Mouse (Mus musculus) limb, embryonic 12.5 days (tissue): ENCODE measurements around the gene St3gal4. TPM values are rescaled to one million over a fixed set of nuclear protein-coding genes. Genes with fewer than 3 reads are reported as not detected.
A peak's percentile ranks its signal among the peaks of the same experiment; 100 is the strongest.

Experiments used
- ATAC-seq: fragments of 200-750 bp; cut with Nextera tagmentation; 2 replicates; pipeline ENCODE4 v1.8.0; 2017; ENCODE audit warnings: low read depth, moderate TSS enrichment; ENCODE audit not compliant: insufficient number of reproducible peaks, insufficient read depth, low FRiP score, low TSS enrichment
- H3K27ac ChIP-seq: fragments of 300-500 bp; sonication (generic); 2 replicates; pipeline ENCODE4 v1.5.1; 2016; ENCODE audit warnings: mild to moderate bottlenecking, moderate library complexity
- H3K27me3 ChIP-seq: fragments of 300-500 bp; sonication (generic); 2 replicates; pipeline ENCODE4 v1.6.1; 2016; ENCODE audit warnings: mild to moderate bottlenecking, moderate library complexity
- H3K36me3 ChIP-seq: fragments of 300-500 bp; sonication (generic); 2 replicates; pipeline ENCODE4 v1.6.1; 2016; ENCODE audit warnings: mild to moderate bottlenecking, moderate library complexity
- H3K4me1 ChIP-seq: fragments of 300-500 bp; sonication (generic); replicated peaks from 2 replicates; pipeline ENCODE4 v1.6.1; 2016
- H3K4me2 ChIP-seq: fragments of 300-500 bp; sonication (generic); 2 replicates; pipeline ENCODE4 v1.6.1; 2016; ENCODE audit warnings: mild to moderate bottlenecking, moderate library complexity
- H3K4me3 ChIP-seq: fragments of 300-500 bp; sonication (generic); replicated peaks from 2 replicates; pipeline ENCODE4 v1.5.1; 2016; ENCODE audit warnings: mild to moderate bottlenecking
- H3K9ac ChIP-seq: fragments of 300-500 bp; sonication (generic); replicated peaks from 2 replicates; pipeline ENCODE4 v1.6.1; 2016; ENCODE audit warnings: mild to moderate bottlenecking, moderate library complexity
- H3K9me3 ChIP-seq: fragments of 300-500 bp; sonication (generic); 2 replicates; pipeline ENCODE4 v1.6.1; 2016; ENCODE audit warnings: mild to moderate bottlenecking, moderate library complexity
- WGBS: fragments of 180-500 bp; shearing (Covaris S2); methylation state at CpG from one replicate; pipeline ENCODE4 v1.1.7; 2016; 5-methylcytosine and 5-hydroxymethylcytosine counted together
- polyA plus RNA-seq: library from polyadenylated mRNA; unstranded; fragments of >200 nt; fragmentation: Nextera tagmentation; extraction: Ambion mirVana; gene quantifications from 2 replicates; pipeline ENCODE4 v1.2.1, GENCODE M21; 2016

St3gal4 gene
- polyA plus RNA-seq, 1 experiment from 2014 or later, result 29.7 TPM

DNA sequence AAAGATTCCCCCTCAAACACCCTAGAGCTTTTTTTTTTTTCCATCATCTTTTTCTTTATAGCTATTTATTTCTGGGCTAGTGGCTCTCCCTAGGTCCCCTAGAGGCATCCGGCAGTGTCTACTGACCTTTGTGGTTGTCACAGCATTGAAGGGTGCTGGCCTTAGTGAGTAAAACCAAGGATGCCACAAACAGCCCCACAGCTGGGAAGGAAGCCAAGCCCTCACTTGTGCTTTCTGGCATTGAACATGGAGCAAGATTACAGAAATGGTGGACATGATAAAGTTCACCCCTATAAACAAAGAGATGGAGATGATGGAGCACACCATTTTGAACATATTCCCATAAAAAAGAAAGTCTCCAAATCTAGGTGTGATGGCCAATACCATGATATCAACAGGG lies 97.3 kb downstream of the St3gal4 start:
- peaks cover 41% of the 10 kb centered on the region for H3K4me1 ChIP-seq
- H3K36me3 ChIP-seq, result no peaks in the 10 kb centered on the region
- H3K9me3 ChIP-seq, result no peaks in the 10 kb centered on the region
- H3K4me2 ChIP-seq, result no peak overlapping the region
- H3K9ac ChIP-seq, result no peak overlapping the region
- no peak overlapping the region for H3K27ac ChIP-seq
- H3K4me3 ChIP-seq, result no peak overlapping the region
- no peak for ATAC-seq
- 89% methylated on average over 1 of the region's 1 CpGs for WGBS
- peaks cover 23% of the 10 kb centered on the region for H3K27me3 ChIP-seq

DNA sequence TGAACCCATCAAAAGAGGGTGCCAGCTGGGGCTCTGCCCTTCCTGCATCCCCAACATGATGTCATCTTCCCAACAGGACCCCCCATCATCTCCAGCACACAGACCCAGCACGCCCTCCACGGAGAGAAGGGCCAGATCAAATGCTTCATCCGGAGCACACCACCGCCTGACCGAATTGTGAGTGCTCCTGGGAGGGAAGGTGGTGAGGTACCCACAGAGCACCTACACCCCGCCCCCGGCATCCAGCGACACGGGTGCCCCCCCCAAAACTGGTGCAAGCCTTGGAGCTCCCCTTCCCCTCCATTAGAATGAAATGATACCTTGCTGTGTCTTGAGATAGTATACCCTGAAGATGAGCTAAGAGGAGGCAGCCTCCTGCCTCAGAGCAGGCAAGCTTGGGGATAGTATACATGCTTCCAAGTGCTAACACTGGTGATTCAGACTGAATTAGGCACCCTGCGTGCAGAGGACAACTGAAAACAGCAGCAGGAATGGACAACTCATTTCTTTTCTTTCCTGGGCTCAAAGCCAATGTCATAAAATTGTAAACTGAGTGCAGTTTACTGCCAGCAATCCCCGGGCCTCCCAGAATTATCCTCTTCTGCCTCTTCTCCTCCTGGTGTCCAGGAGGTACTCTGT lies 98.9 kb downstream of the St3gal4 start:
- no peak overlapping the region for H3K4me3 ChIP-seq
- ATAC-seq, result no peak
- 53% methylated on average over 11 of the region's 11 CpGs for WGBS

DNA sequence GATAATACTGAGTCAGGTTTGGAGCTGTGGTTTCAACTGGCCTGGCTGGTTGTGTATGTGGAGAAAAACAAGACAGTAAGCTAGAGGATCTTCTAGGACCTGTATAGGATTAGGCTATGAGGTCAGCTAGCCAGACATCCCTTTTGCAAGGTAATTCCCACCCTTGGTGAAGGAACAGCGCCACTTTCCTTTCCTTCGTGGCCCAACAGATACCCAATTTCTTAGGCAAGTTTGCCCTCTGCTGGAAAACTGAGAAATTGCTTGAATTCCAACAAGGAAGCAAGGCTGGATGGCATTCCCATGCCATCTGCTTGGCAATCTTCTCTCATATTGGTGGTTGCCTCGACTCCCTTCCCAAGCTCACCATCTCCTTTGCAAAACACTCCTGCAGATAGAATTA lies 99.7 kb downstream of the St3gal4 start:
- Histone ChIP-seq H3K4me1 (peaks cover 18% of the 10 kb centered on the region), H3K9me3 (no peaks in the 10 kb centered on the region), H3K27ac (no peak overlapping the region), H3K4me3 (no peak overlapping the region), H3K36me3 (no peaks in the 10 kb centered on the region), H3K9ac (no peak overlapping the region), H3K4me2 (no peak overlapping the region), H3K27me3 (peaks cover 15% of the 10 kb centered on the region)
- WGBS, result 7% methylated on average over 3 of the region's 3 CpGs
- no peak for ATAC-seq

More for the DNA sequence above, 98.9 kb downstream of the St3gal4 start:
- H3K36me3 ChIP-seq, result no peaks in the 10 kb centered on the region
- H3K4me1 ChIP-seq, result peaks cover 26% of the 10 kb centered on the region
- H3K27ac ChIP-seq, result no peak overlapping the region
- H3K9me3 ChIP-seq, result no peaks in the 10 kb centered on the region
- no peak overlapping the region for H3K4me2 ChIP-seq
- H3K9ac ChIP-seq, result no peak overlapping the region
- H3K27me3 ChIP-seq, result peaks cover 16% of the 10 kb centered on the region

DNA sequence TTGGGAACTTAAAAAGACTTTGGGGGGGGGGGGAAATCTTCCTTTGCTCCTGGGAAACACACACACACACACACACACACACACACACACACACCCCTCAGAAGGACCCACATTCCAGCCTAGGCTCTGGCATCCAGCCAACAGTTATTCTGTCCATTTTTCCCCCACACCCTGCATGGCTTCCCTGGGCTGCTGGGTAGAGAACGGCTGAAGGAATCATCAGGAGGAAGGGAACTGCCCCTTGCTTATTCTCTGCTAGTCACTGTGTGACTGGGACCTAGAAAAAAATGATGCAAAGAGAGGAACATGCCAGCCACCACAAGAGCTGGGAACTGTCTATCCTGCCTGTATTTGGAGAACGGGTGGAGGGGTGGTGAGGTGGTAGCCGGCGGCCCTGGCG lies 101.0 kb downstream of the St3gal4 start:
- Histone ChIP-seq H3K27ac (no peak overlapping the region), H3K4me2 (peak overlapping the region; percentile 44), H3K9ac (no peak overlapping the region), H3K36me3 (no peaks in the 10 kb centered on the region), H3K9me3 (no peaks in the 10 kb centered on the region), H3K27me3 (0 out of 2 replicates have a peak, but pooled peaks cover 6% of the 10 kb centered on the region), H3K4me1 (peaks cover 16% of the 10 kb centered on the region), H3K4me3 (no peak overlapping the region)
- no peak for ATAC-seq
- WGBS, result 25% methylated on average over 5 of the region's 5 CpGs

DNA sequence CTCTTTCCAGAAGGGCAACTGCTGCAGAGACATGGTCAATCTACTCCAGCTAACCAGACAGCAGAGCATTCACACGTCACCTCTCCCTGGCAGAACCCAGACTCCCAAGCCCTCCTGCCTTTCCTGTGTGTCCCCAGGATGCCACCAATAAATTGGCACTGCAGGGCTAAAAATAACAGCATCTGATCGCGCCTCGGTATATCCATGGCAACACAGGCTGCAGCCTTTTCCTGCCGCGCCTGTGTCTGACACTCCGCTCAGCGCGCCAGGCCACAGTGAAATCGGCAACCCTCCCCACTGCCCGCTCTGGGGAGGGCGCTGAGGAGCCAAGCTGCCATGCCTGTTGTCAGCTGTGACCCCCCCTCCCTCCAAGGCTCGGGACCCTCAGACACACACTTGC lies 101.5 kb downstream of the St3gal4 start:
- ATAC-seq, result no peak; the same call in 1 of the 2 replicates
- Histone ChIP-seq H3K36me3 (no peaks in the 10 kb centered on the region), H3K4me1 (peaks cover 16% of the 10 kb centered on the region), H3K9me3 (no peaks in the 10 kb centered on the region), H3K27me3 (0 out of 2 replicates have a peak, but pooled peaks cover 6% of the 10 kb centered on the region), H3K4me3 (no peak overlapping the region), H3K4me2 (peak overlapping the region; percentile 44), H3K27ac (no peak overlapping the region), H3K9ac (no peak overlapping the region)
- 13% methylated on average over 13 of the region's 13 CpGs for WGBS

DNA sequence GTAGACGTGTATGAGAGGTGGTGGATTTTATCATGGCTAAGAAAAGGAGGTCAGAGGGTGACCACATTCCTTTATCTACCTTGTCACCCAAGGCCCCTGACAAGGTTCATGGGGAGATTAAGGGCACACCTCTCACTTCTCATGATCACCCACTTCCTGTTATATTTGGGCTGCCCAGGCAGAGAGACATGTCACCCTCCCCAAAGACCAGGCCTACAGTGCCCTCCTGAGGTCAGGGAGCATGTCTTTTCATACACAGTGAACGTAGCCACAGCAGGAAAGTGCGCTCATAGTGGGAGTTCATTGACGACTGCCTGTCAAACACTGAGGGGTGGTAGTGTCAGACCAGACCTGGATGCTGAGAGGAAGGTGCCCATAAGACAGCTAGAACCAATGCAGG lies 102.3 kb downstream of the St3gal4 start:
- no peak overlapping the region for H3K4me3 ChIP-seq
- H3K9ac ChIP-seq, result no peak overlapping the region
- no peak overlapping the region for H3K27ac ChIP-seq
- no peaks in the 10 kb centered on the region for H3K9me3 ChIP-seq
- WGBS, result 48% methylated on average over 4 of the region's 4 CpGs
- H3K4me1 ChIP-seq, result peaks cover 16% of the 10 kb centered on the region
- ATAC-seq, result no peak
- H3K4me2 ChIP-seq, result no peak overlapping the region
- H3K36me3 ChIP-seq, result no peaks in the 10 kb centered on the region
- H3K27me3 ChIP-seq, result 0 out of 2 replicates have a peak, but pooled peaks cover 6% of the 10 kb centered on the region

DNA sequence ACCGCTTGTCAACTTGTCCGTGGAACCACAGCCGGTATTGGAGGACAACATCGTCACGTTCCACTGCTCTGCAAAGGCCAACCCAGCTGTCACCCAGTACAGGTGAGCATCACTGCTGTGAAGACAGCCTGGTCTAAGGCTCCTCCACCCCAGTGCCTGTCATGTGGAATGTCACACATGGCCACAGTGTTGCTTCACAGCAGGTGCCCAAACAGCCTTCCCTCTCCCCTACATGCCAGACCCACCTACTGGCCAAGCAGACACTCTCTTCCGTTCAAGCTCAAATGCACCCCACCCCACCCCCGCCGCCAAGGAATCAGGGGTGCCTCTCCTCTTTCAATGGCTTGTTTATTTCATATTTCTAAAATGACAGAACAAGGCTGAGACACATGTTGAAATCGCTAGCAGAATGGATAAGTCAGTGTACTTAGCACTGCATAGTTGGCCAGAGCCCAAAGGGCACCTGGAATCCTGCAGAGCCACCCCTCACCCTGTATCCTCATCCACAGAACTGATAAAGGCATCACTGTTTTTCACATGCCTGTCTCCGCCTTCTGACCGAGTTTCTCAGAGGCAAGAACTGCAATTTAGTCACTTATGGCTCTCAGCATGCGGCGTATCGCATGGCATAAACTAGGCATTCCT lies 111.2 kb downstream of the St3gal4 start:
- no peak for ATAC-seq
- H3K36me3 ChIP-seq, result no peaks in the 10 kb centered on the region
- no peak overlapping the region for H3K27ac ChIP-seq
- peaks cover 6% of the 10 kb centered on the region; the same call in 1 of the 2 replicates for H3K27me3 ChIP-seq
- no peak overlapping the region for H3K4me3 ChIP-seq
- no peak overlapping the region for H3K4me2 ChIP-seq
- WGBS, result 79% methylated on average over 14 of the region's 14 CpGs
- H3K9me3 ChIP-seq, result no peaks in the 10 kb centered on the region
- no peak overlapping the region for H3K9ac ChIP-seq
- H3K4me1 ChIP-seq, result peaks cover 7% of the 10 kb centered on the region; the same call in 1 of the 2 replicates

DNA sequence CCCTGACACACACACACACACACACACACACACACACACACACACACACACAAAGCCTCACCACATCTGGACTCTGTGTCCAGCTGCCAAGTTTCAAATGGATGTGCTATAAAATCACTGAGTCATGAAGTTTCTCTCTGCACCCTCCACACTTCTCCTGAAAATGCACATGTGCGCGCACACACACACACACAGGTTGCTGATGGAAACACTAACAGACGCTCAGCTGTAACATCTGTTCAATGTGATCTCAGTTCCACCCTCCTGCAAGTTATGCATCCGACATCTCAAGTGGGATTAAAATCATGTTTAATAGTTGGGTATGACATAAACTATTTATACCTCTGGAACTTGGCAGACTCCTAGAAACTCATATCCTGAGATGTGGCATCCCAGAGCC lies 115.0 kb downstream of the St3gal4 start:
- Histone ChIP-seq H3K36me3 (no peaks in the 10 kb centered on the region), H3K4me2 (no peak overlapping the region), H3K4me1 (no peaks in the 10 kb centered on the region; the same call in 1 of the 2 replicates), H3K9me3 (0 out of 2 replicates have a peak, but pooled peaks cover 2% of the 10 kb centered on the region), H3K9ac (no peak overlapping the region), H3K27me3 (peaks cover 5% of the 10 kb centered on the region; the same call in 1 of the 2 replicates), H3K4me3 (no peak overlapping the region), H3K27ac (no peak overlapping the region)
- 77% methylated on average over 4 of the region's 4 CpGs for WGBS
- ATAC-seq, result no peak

DNA sequence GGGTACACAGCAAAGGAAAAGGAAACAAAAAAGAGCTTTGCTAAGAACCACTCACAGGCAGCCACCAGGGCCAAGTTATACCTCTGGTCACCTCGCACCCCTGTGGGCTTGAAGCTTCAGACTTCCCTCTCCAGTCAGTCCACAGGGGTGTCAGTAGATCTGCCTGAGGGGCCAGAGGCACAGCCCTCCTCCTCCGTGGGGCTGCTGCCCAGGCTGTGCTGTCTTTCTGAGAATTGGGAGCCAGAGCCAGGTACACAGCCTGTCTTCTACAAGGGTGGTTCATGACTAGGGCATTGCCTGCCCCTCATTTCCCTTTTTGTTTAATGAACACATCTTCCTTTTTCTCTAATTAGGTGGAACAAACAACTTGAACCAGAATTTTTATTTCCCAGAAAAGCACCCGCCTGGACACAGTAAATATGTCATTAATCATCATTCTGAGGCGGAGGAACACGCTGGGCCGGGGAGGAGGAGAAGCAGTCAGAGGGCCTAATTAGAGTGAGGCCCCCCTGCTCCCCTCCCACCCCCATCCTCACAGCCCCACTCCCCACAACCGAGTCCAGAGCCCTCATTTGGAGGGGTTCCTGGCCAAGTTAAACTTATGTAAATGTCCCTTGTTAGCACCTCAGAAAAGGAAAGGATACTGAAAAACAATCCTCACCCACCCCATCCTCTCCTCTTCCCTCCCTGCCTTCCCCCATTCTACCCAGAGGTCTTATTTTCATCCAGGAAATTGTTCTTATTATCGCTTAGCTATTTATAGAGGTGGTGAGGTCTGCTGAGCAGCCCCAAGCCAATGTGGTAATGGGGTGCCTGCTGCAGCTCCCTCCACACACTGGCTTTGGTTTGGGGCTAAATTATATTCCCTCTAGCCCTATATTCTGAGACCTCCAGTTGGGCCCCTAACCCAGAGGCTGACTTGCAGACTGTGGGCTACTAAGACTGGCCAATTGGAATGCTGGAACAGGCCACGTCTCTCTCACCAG lies 120.9 kb downstream of the St3gal4 start:
- peak; percentile 38; the same call in 1 of the 2 replicates for ATAC-seq
- Histone ChIP-seq H3K36me3 (no peaks in the 10 kb centered on the region), H3K4me2 (no peak overlapping the region), H3K27ac (no peak overlapping the region), H3K9me3 (0 out of 2 replicates have a peak, but pooled peaks cover 2% of the 10 kb centered on the region), H3K4me1 (peaks cover 15% of the 10 kb centered on the region), H3K27me3 (no peaks in the 10 kb centered on the region), H3K9ac (no peak overlapping the region), H3K4me3 (no peak overlapping the region)
- WGBS, result 16% methylated on average over 9 of the region's 9 CpGs
